Mouse (Mus musculus): ENCODE results near the gene Nup35.

Gene Nup35

DNA sequence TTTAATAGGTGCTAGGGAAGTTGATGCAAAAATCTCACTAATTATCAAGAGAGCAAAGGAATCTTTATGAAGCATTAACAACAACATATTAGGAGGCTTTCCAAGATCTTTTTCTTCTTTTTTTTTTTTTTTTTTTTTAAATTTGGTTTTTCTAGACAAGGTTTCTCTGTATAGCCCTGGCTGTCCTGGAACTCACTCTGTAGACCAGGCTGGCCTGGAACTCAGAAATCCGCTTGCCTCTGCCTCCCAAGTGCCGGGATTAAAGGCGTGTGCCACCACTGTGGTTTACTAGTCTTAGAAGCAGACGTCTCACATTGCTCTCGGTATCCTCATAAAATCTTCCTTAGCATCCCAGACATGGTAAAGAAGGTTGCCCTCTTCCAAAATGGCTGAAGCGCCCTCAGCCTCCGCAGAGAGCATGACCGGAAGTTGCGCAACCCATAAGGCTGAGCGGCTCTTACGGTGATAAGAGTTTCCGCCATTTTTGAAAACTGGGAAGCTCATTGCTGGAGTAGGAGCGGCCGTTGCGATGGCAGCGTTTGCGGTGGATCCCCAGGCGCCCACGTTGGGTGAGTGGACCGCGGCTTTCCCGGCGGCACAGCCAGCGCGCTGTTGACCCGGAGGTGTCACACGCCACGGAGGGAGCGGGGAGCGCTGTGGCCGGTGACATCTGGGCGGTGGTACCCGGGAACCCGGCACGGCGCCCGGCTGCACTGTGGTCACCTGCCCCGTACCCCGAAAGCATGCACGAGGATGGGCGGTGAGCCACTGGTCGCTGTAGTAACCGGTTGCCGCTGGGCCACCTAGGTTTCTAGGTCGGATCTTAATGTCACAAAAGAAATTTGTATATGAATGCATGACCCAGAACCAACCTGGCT is 21.6 kb downstream of the Nup35 start:
- DNase-seq: peak; percentile 95 to 96

DNA sequence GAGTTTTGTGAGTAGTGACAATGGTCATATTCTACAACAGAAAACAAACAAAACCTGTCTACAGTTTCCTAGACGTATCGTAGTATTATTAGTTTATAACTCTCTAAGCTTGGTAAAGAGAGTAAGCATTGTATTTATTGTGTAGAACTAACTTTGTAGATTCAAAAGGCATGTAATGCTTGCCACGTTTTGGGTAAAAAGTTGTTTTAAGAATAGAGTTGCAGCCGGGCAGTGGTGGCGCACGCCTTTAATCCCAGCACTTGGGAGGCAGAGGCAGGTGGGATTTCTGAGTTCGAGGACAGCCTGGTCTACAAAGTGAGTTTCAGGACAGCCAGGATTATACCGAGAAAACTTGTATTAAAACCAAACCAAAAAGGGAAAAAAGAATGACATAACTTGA is 22.4 kb downstream of the Nup35 start:
- peak in 1 of 2 experiments; percentile 7 for DNase-seq

DNA sequence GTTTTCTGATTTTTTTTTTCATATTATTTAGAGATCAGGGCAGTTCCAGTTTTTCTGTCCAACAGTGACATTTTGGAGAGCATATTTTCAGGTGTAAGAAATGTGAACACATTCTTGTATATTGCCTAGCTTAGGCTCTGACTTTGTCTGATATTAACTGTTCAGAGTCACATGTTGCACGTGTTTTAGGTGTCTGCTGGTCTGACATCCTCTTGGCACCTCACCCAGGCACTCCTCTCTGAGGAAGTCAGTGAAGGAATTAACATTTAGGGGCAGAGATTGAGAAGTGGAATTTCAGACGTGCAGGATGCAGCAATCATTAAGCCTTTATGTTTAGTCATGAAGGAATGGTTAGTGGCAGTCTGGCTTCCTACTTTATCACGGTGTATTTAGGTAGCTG is 22.8 kb downstream of the Nup35 start:
- DNase-seq: peak in 1 of 2 experiments; percentile 4

DNA sequence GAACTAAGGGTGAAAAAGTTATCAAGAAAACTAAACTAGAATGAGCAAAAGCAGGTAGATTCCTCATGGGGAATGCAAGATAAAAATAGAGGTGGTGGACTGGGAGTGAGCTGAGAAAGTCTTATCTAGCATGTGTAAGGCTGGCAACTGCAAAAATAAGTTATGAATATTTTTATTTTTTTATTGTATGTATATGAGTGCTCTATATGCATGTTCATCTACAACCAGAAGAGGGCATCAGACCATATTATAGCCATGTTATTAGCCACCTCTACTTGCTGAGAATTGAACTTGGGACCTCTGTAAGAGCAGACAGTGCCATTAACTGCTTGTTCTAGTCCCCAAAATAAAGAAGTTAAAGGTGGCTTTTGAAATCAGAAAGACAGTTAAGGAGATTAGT is 44.4 kb downstream of the Nup35 start:
- no peak for DNase-seq

DNA sequence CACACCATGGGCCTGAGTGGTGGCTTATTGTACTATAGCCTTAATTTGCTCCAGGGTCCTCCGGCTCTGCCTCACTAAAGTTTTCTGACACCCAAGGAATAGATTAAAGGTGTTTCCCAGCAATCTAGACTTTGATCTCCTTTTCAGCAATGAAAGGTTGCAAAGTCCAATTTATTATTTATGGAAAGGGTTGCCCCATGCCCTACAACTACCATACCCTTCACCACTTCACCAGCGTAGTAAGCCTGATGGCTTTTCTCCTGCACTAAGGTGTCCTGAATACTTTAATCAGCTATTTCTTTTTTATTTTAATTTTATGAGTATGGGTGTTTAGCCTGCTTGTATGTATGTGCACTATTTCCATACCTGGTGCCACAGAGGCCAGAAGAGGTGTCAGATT is 45.6 kb downstream of the Nup35 start:
- DNase-seq: no peak

DNA sequence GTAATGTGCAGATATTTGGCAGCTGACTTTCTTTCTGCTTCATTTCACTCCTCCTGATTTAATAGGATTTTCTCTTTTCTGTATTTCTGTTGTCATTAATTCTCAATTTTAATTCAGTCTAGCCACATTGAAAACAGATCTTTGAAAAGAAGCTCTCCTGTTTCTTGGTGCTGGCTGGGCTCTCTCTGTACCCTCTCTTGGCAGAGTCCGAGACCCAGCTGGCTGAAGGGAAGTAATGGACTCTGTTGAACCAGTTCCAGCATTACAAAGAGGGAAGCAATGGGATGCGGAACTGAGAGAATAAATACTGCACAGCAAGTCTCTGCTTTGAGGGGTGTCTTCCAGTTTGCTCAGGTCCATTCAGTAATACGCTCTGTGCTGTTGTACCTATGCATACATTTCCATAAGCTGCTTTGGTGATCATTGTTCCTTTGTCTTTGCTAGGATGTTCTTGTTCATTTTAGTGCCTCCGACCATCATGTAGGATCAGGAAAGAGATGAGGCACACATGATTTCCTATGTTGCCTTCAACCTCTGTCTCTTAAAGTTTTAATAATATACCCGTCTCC is 50.4 kb downstream of the Nup35 start:
- DNase-seq: peak; percentile 62 to 66

DNA sequence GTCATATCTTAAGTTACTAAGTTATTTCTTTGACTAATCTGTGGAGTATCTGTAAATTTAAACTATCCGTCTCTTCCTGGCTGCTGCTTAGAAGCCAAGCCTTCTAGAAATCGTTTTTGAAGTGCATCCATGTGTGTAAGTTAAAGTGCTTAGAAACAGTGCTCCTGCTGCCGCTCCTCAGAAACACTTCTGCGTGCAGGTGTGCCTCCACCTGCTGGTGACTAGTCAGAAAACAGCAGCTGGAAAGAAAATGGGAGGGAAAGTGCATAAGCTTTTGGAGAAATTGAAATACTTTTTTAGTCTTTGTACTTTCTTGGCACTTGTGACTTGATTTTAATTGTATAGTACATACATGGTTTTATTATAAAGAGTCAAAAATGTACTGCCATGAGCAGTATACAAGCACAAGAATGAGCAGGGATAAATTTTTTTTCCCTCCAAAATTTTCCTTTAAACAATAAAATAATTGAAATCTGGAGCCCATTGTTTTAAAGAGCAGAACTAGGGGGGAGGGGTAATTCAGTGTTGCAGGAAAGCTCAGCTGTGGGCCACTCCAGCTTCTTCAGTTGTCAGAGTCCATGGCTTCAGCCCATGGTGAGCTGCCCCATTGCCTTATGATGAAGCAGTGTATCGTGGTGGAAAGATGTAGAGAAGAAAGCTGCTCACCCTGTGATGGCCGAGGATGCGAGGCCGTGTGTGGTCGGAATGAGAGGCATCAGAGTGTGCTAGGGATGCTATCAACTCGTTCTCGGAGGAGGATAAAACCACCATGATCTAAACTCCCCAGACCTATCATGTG is 53.0 kb downstream of the Nup35 start:
- DNase-seq: no peak

DNA sequence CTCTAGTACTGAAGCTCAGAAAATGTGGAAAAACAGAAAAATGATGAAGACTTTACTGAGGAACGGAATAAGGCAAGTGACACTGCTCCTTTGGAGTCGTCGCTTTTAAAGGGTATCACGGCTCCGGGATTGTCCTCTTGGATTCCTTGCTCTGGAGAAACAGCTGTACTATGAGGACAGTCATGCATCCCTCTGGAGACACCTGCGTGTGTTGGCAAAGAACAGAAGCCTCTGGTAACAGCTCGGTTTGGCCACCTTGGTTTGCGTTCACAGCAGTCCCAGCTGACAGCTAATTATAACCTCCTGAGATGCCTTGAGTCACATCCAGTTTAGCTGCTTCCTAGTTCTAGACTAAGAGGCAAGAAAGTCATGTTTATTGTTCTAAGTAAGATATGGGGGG is 61.8 kb downstream of the Nup35 start:
- no peak for DNase-seq

DNA sequence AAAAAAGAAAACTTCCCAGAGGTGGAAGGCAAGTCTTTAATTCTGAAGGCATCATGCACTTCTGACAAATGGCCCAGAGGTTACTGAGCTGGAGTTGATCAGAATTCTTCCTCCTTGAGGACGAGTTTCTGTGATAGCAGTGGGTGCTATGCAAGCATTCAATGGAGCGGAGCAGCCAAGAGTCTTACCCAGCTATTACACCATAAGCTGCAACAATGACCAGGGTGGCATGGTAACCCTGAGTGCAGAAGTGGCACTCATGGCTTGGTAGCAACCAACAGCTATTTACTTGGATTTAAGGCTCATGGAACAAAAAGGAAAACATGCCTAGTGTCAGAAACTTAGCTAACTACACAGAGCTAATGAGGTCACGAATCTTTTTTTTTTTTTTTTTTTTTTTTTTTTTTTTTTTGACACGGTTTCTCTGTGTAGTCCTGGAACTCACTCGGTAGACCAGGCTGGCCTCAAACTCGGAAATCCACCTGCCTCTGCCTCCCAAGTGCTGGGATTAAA is 66.7 kb downstream of the Nup35 start:
- DNase-seq: no peak

DNA sequence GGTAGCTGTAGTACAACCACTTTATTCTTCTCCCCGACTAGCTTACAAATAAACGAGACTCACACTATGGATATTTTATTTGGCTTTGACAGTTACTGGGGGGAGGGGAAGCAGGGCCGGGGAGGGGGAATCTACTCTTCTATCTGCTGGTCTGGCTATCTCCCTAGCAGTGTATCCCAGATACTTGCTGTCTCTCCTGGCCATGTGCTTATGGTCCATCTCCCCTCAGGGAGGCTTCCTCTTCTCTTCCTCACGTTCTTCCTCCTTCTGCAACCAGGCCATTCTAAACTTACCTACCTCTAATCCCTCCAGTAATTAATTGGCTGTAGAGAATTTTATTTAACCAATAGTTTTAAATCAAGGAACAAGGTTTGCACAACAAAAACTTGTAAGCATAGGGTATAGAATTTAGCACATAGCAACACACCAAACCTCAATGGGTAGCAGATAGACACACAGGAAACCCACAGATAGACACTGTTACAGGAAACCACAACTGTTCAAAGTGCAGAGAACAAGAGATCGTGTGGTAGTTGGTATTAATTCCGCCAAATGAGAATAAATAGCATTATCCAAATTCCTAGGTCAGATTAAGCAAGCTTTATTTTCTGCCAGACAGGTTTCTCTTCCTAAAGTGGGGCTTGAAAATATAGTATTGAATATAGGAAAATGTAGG is 67.5 kb downstream of the Nup35 start:
- no peak for DNase-seq

DNA sequence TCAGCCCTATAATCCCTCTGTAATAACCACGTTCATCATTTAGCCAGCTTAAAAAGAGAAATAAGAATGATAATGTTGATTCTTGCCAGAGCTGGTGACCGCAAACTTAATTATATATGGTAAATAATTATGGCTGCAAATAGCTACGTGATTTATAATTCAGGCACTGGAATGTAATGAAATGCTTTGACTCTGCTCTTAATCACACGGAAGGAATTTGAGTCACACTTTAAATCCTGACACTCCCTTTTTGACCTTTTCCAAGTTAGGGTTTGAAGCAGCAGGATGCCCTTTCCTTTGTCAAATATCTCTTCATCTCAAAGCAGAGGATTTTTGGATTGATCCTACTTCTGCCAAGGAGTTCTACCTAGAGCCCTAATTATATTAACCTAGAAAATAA is 71.2 kb downstream of the Nup35 start:
- DNase-seq: no peak

DNA sequence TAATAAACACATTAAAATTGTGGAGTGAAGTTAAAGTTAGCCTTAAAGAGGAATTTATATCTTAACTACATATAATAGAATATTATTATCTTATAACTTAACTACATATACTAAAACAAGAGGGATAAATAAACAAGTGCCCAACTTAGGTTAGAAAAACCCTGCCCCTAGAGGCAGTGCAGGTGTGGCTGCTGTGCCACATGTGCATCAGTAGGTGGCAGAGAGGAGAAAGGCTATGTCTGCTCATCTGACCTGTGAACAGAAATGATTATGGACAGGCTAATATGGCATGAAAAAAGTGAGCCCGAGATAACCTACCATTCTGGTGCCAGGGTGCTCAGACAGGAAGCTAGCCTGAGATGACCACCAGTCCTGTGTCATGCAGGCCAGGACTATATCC is 90.4 kb downstream of the Nup35 start:
- DNase-seq: peak; percentile 0 to 2
